Comparison of ENCODE assay signal across 10 mouse cellular contexts in genomic region chr14:48751751-48752578, GRCm38 (mm10).
DNase-seq lines count a peak whose midpoint lies in the region; ATAC-seq lines count a peak whose summit lies in the region.
"Had no signal": no experiment of that assay in that cellular context is flagged by ENCODE, and none has a peak within 500 bp of the region (broad histone marks: within the 10 kb centered on the region; RNA-seq: fewer than 3 reads in every experiment).

No protein-coding gene starts in this region.

- no peak overlapping the region for H3K27ac ChIP-seq in lung, embryonic 15.5 days
- no peak overlapping the region for H3K27ac ChIP-seq in liver, embryonic 15.5 days (replicated peaks)

- H3K36me3 ChIP-seq in lung, embryonic 15.5 days = no peaks in the 10 kb centered on the region
- no peaks in the 10 kb centered on the region for H3K36me3 ChIP-seq in liver, embryonic 15.5 days (replicated peaks)

- no peak overlapping the region for H3K9ac ChIP-seq in lung, embryonic 15.5 days
- no peak overlapping the region for H3K9ac ChIP-seq in liver, embryonic 15.5 days

- no peaks in the 10 kb centered on the region for H3K9me3 ChIP-seq in lung, embryonic 15.5 days
- H3K9me3 ChIP-seq in liver, embryonic 15.5 days (replicated peaks) = no peaks in the 10 kb centered on the region

- WGBS in lung, embryonic 15.5 days = 20% methylated on average over 18 of the region's 18 CpGs
- WGBS in liver, embryonic 15.5 days (ENCODE audit: insufficient replicate concordance) = 9% methylated on average over 18 of the region's 18 CpGs

- no peaks in the 10 kb centered on the region for H3K4me1 ChIP-seq in lung, embryonic 15.5 days
- no peaks in the 10 kb centered on the region for H3K4me1 ChIP-seq in liver, embryonic 15.5 days (replicated peaks)

- peaks cover 25% of the 10 kb centered on the region for H3K27me3 ChIP-seq in lung, embryonic 15.5 days
- peaks cover 17% of the 10 kb centered on the region; the same call in 1 of the 2 replicates for H3K27me3 ChIP-seq in liver, embryonic 15.5 days

- no peak overlapping the region for H3K4me3 ChIP-seq in lung, embryonic 15.5 days
- no peak overlapping the region for H3K4me3 ChIP-seq in liver, embryonic 15.5 days (replicated peaks)

- no peak for ATAC-seq in lung, embryonic 15.5 days (ENCODE audit: borderline replicate concordance, extremely low read depth, low FRiP score, low TSS enrichment)
- peak; percentile 40; the same call in 1 of the 2 replicates for ATAC-seq in granulocyte monocyte progenitor cell, adult 5-6 weeks (replicated peaks; ENCODE audit: poor library complexity, severe bottlenecking)
- ATAC-seq in liver, embryonic 15.5 days (ENCODE audit: insufficient read depth) = no peak
- no peak for ATAC-seq in activated CD4-positive, CD25-positive, alpha-beta regulatory T cell, adult 4 months

- peak overlapping the region; percentile 27 for H3K4me2 ChIP-seq in lung, embryonic 15.5 days
- H3K4me2 ChIP-seq in liver, embryonic 15.5 days = peak overlapping the region; percentile 25; the same call in 1 of the 2 replicates

- no peak for DNase-seq in lung, postnatal 14 days
- no peak for DNase-seq in adrenal gland, postnatal 4 days (ENCODE audit: low spot score in 2 of 2)
- no peak for DNase-seq in cerebellum, adult 18-20 months
- no peak for DNase-seq in cerebellum, adult 9-10 months
- DNase-seq: kidney, postnatal 4 days; thymus, postnatal 4 days had no signal
